Mouse (Mus musculus): Measurements from ENCODE around the gene Rph3al. TPM values are rescaled to one million over a fixed set of nuclear protein-coding genes. Genes with fewer than 3 reads are reported as not detected.

Gene Rph3al
- total and polyA plus RNA-seq, 3 experiments, result not detected

- no peak for ATAC-seq (ENCODE audit: extremely low read depth, insufficient number of reproducible peaks, low FRiP score, poor library complexity, severe bottlenecking)
- Histone ChIP-seq H3K4me3 (ENCODE audit: low read depth, low read length) (no peak overlapping the region), H3K9me3 (replicated peaks) (no peaks in the 10 kb centered on the region; the same call in 1 of the 2 replicates), H3K4me1 (ENCODE audit: insufficient read depth, low read depth, low read length) (no peaks in the 10 kb centered on the region), H3K36me3 (replicated peaks) (no peaks in the 10 kb centered on the region), H3K27me3 (ENCODE audit: insufficient read depth, low read length) (peaks cover 31% of the 10 kb centered on the region)
- no peak for DNase-seq (ENCODE audit: low spot score)
- no peak for TF ChIP-seq TAL1 (conservative IDR thresholded peaks at IDR 0.05; ENCODE audit: low read depth, low read length)
These were observed 38.5 kb upstream of the Rph3al start for GRCm38 (mm10) chr11:75976748-75977147.

- Histone ChIP-seq H3K36me3 (replicated peaks) (no peaks in the 10 kb centered on the region), H3K4me3 (ENCODE audit: low read depth, low read length) (no peak overlapping the region), H3K27me3 (ENCODE audit: insufficient read depth, low read length) (peaks cover 23% of the 10 kb centered on the region), H3K4me1 (ENCODE audit: insufficient read depth, low read depth, low read length) (no peaks in the 10 kb centered on the region), H3K9me3 (replicated peaks) (no peaks in the 10 kb centered on the region; the same call in 1 of the 2 replicates)
- ATAC-seq (ENCODE audit: extremely low read depth, insufficient number of reproducible peaks, low FRiP score, poor library complexity, severe bottlenecking) (no peak), DNase-seq (ENCODE audit: low spot score) (no peak)
- TF ChIP-seq CTCF (IDR thresholded peaks at IDR 0.05; ENCODE audit: low read depth, low read length), result peak; percentile 8; the same call in 1 of the 2 replicates
- no peak for TF ChIP-seq GATA2 (IDR thresholded peaks at IDR 0.05; ENCODE audit: borderline replicate concordance, low read depth, low read length)
These were observed 35.8 kb upstream of the Rph3al start for GRCm38 (mm10) chr11:75973988-75974387.

GRCm38 (mm10) chr11:75972916-75973567 is 34.8 kb upstream of the Rph3al start:
- peaks cover 20% of the 10 kb centered on the region for H3K27me3 ChIP-seq (ENCODE audit: insufficient read depth, low read length)
- H3K4me3 ChIP-seq (ENCODE audit: low read depth, low read length), result no peak overlapping the region
- H3K4me1 ChIP-seq (ENCODE audit: insufficient read depth, low read depth, low read length), result no peaks in the 10 kb centered on the region
- no peak for DNase-seq (ENCODE audit: low spot score)
- no peak for ATAC-seq (ENCODE audit: extremely low read depth, insufficient number of reproducible peaks, low FRiP score, poor library complexity, severe bottlenecking)
- TF ChIP-seq GATA1 (IDR thresholded peaks at IDR 0.05; ENCODE audit: borderline replicate concordance, low read length) (no peak), POLR2AphosphoS5 (IDR thresholded peaks at IDR 0.05; ENCODE audit: insufficient replicate concordance, low read depth, low read length) (no peak), CTCF (IDR thresholded peaks at IDR 0.05; ENCODE audit: low read depth, low read length) (no peak), GATA2 (IDR thresholded peaks at IDR 0.05; ENCODE audit: borderline replicate concordance, low read depth, low read length) (no peak), TAL1 (conservative IDR thresholded peaks at IDR 0.05; ENCODE audit: low read depth, low read length) (no peak)
- H3K9me3 ChIP-seq (replicated peaks), result no peaks in the 10 kb centered on the region; the same call in 1 of the 2 replicates
- H3K36me3 ChIP-seq (replicated peaks), result no peaks in the 10 kb centered on the region

GRCm38 (mm10) chr11:75972188-75972587 is 34.0 kb upstream of the Rph3al start:
- no peaks in the 10 kb centered on the region for H3K4me1 ChIP-seq (ENCODE audit: insufficient read depth, low read depth, low read length)
- no peaks in the 10 kb centered on the region for H3K36me3 ChIP-seq (replicated peaks)
- no peak overlapping the region for H3K4me3 ChIP-seq (ENCODE audit: low read depth, low read length)
- peaks cover 20% of the 10 kb centered on the region for H3K27me3 ChIP-seq (ENCODE audit: insufficient read depth, low read length)
- TF ChIP-seq POLR2AphosphoS5 (IDR thresholded peaks at IDR 0.05; ENCODE audit: insufficient replicate concordance, low read depth, low read length), result no peak
- TF ChIP-seq GATA2 (IDR thresholded peaks at IDR 0.05; ENCODE audit: borderline replicate concordance, low read depth, low read length), result no peak
- no peak for TF ChIP-seq GATA1 (IDR thresholded peaks at IDR 0.05; ENCODE audit: borderline replicate concordance, low read length)
- TF ChIP-seq TAL1 (conservative IDR thresholded peaks at IDR 0.05; ENCODE audit: low read depth, low read length), result no peak
- no peak for TF ChIP-seq CTCF (IDR thresholded peaks at IDR 0.05; ENCODE audit: low read depth, low read length)
- DNase-seq (ENCODE audit: low spot score), result no peak
- no peaks in the 10 kb centered on the region; the same call in 1 of the 2 replicates for H3K9me3 ChIP-seq (replicated peaks)
- ATAC-seq (ENCODE audit: extremely low read depth, insufficient number of reproducible peaks, low FRiP score, poor library complexity, severe bottlenecking), result no peak

- Histone ChIP-seq H3K4me1 (ENCODE audit: insufficient read depth, low read depth, low read length) (no peaks in the 10 kb centered on the region), H3K4me3 (ENCODE audit: low read depth, low read length) (no peak overlapping the region), H3K36me3 (replicated peaks) (no peaks in the 10 kb centered on the region), H3K9me3 (replicated peaks) (no peaks in the 10 kb centered on the region; the same call in 1 of the 2 replicates), H3K27me3 (ENCODE audit: insufficient read depth, low read length) (peaks cover 23% of the 10 kb centered on the region)
- DNase-seq (ENCODE audit: low spot score) (no peak), ATAC-seq (ENCODE audit: extremely low read depth, insufficient number of reproducible peaks, low FRiP score, poor library complexity, severe bottlenecking) (no peak)
- TF ChIP-seq GATA1 (IDR thresholded peaks at IDR 0.05; ENCODE audit: borderline replicate concordance, low read length) (no peak), CTCF (IDR thresholded peaks at IDR 0.05; ENCODE audit: low read depth, low read length) (no peak), GATA2 (IDR thresholded peaks at IDR 0.05; ENCODE audit: borderline replicate concordance, low read depth, low read length) (no peak), POLR2AphosphoS5 (IDR thresholded peaks at IDR 0.05; ENCODE audit: insufficient replicate concordance, low read depth, low read length) (no peak), TAL1 (conservative IDR thresholded peaks at IDR 0.05; ENCODE audit: low read depth, low read length) (no peak)
These were observed 32.4 kb upstream of the Rph3al start for GRCm38 (mm10) chr11:75970629-75971028.

GRCm38 (mm10) chr11:75968761-75969160 is 30.5 kb upstream of the Rph3al start:
- ATAC-seq (ENCODE audit: extremely low read depth, insufficient number of reproducible peaks, low FRiP score, poor library complexity, severe bottlenecking) (no peak), DNase-seq (ENCODE audit: low spot score) (no peak)
- no peak overlapping the region for H3K4me3 ChIP-seq (ENCODE audit: low read depth, low read length)
- H3K36me3 ChIP-seq (replicated peaks), result no peaks in the 10 kb centered on the region
- no peaks in the 10 kb centered on the region for H3K4me1 ChIP-seq (ENCODE audit: insufficient read depth, low read depth, low read length)
- no peaks in the 10 kb centered on the region for H3K9me3 ChIP-seq (replicated peaks)
- peaks cover 25% of the 10 kb centered on the region for H3K27me3 ChIP-seq (ENCODE audit: insufficient read depth, low read length)
- no peak for TF ChIP-seq GATA1 (IDR thresholded peaks at IDR 0.05; ENCODE audit: borderline replicate concordance, low read length)
- TF ChIP-seq POLR2AphosphoS5 (IDR thresholded peaks at IDR 0.05; ENCODE audit: insufficient replicate concordance, low read depth, low read length), result no peak
- TF ChIP-seq GATA2 (IDR thresholded peaks at IDR 0.05; ENCODE audit: borderline replicate concordance, low read depth, low read length), result no peak
- no peak for TF ChIP-seq CTCF (IDR thresholded peaks at IDR 0.05; ENCODE audit: low read depth, low read length)
